Mouse (Mus musculus) intestine, embryonic 16.5 days (tissue): Measurements from ENCODE around the gene Olfr1320. TPM values are rescaled to one million over a fixed set of nuclear protein-coding genes. Genes with fewer than 3 reads are reported as not detected.
"Not testable (repeated sequence)": the region's sequence is repeated elsewhere in the genome, so short reads cannot be mapped to it uniquely, and the experiment has no call there.

Experiments
- ATAC-seq: fragments of 200-750 bp; cut with Nextera tagmentation; 2 replicates; pipeline ENCODE4 v1.8.0; 2017; ENCODE audit warnings: moderate TSS enrichment, moderate library complexity
- H3K27ac ChIP-seq: fragments of 300-500 bp; sonication (generic); 2 replicates; pipeline ENCODE4 v1.5.1; 2014; ENCODE audit warnings: mild to moderate bottlenecking, low read length
- H3K27me3 ChIP-seq: fragments of 300-500 bp; sonication (generic); replicated peaks from 2 replicates; pipeline ENCODE4 v1.6.1; 2014; ENCODE audit warnings: low read length, control low read depth, mixed read lengths; ENCODE audit not compliant: control insufficient read depth, insufficient read depth
- H3K36me3 ChIP-seq: fragments of 300-500 bp; sonication (generic); 2 replicates; pipeline ENCODE4 v1.6.1; 2014; ENCODE audit warnings: low read length, control low read depth; ENCODE audit not compliant: control insufficient read depth, insufficient read depth
- H3K4me1 ChIP-seq: fragments of 300-500 bp; sonication (generic); 2 replicates; pipeline ENCODE4 v1.6.1; 2014; ENCODE audit warnings: low read length, control low read depth, mixed read lengths; ENCODE audit not compliant: control insufficient read depth, insufficient read depth
- H3K4me2 ChIP-seq: fragments of 300-500 bp; sonication (generic); 2 replicates; pipeline ENCODE4 v1.6.1; 2014; ENCODE audit warnings: low read depth, low read length, control low read depth
- H3K4me3 ChIP-seq: fragments of 300-500 bp; sonication (generic); 2 replicates; pipeline ENCODE4 v1.5.1; 2014; ENCODE audit warnings: mild to moderate bottlenecking, low read length
- H3K9ac ChIP-seq: fragments of 300-500 bp; sonication (generic); 2 replicates; pipeline ENCODE4 v1.6.1; 2014; ENCODE audit warnings: low read depth, low read length
- H3K9me3 ChIP-seq: fragments of 300-500 bp; sonication (generic); 2 replicates; pipeline ENCODE4 v1.6.1; 2016; ENCODE audit warnings: low read length, control low read depth; ENCODE audit not compliant: control insufficient read depth
- WGBS: fragments of 180-500 bp; shearing (Covaris S2); extraction: QIAGEN DNeasy Blood & Tissue Kit; methylation state at CpG from one replicate; pipeline ENCODE4 v1.1.7; 2014; 5-methylcytosine and 5-hydroxymethylcytosine counted together
- polyA plus RNA-seq: library from polyadenylated mRNA; unstranded; fragments of >200 nt; fragmentation: Nextera tagmentation; extraction: Ambion mirVana; gene quantifications from 2 replicates; pipeline ENCODE4 v1.2.1, GENCODE M21; 2015

Gene Olfr1320
- not detected in 2 replicates for polyA plus RNA-seq

DNA sequence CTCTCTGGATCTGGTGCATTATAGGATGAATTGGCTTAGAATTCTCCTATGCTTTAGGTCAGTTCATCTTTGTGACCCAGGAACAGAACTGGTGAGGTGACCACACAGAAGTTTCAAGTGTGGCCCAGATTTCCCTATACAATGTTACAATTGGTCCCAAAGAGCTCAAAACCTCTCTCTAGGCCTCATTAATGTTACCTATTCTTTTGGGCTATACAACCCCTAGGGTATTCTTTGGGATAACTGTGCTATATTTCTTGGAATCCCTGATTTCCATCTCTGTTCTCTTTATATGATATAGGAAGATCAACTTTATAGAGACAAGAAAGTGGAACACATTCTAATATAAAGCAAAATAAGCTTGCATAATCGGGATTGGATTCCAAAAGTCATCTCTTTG is at the start of gene Olfr1320:
Gene Olfr1320 (plus strand): TSS at position 301 of the 400 bp plus-strand sequence.
- Histone ChIP-seq H3K4me3 (no peak within 1 kb of the TSS), H3K27me3 (no peaks in the 10 kb centered on the region), H3K27ac (no peak within 1 kb of the TSS), H3K36me3 (no peaks in the 10 kb centered on the region), H3K9me3 (no peaks in the 10 kb centered on the region), H3K4me2 (no peak within 1 kb of the TSS), H3K9ac (no peak within 1 kb of the TSS), H3K4me1 (no peaks in the 10 kb centered on the region)
- no peak for ATAC-seq
- 93% methylated on average over 1 of the region's 1 CpGs for WGBS

DNA sequence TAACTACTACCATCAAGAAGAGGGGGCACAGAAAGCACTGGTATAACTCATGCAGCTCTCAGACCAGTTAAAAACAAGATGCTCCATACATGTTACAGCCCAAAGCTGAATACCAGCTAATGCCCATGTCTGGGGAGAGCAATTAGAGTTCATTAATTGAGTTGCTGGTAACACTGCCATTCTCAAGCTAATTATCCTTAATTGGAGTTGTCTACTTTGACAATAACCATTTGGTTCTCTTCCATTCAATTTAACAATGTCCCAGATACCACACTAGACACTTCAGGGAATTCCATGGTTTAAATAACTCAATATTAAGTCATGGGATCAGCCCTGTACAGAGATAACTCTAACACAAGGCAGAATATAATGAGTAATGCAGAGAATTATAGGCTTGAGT is 44.6 kb upstream of the Olfr1320 start:
- no peak overlapping the region for H3K9ac ChIP-seq

DNA sequence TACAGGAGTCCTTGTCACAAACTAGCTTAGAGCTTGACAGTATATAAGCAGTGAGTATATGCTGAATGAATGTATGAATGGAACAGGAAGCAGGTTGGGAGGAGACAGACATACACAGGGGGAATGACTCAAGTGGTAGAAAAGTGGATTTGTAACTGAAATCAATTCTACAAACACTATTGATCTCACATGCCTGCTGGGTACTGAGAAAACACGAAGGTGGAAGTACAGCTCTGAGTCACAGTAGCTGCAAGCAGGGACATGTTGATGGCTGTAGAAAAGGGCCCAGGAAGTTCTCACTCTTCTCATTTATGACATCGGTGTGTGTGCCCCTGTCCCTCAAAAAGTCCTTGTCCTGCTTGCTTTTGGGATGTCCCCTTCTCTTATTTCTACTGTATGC is 40.9 kb upstream of the Olfr1320 start:
- no peak overlapping the region for H3K9ac ChIP-seq
- H3K9me3 ChIP-seq: no peaks in the 10 kb centered on the region
- H3K4me3 ChIP-seq: no peak overlapping the region
- no peak overlapping the region for H3K27ac ChIP-seq
- H3K4me2 ChIP-seq: no peak overlapping the region
- no peak for ATAC-seq
- H3K36me3 ChIP-seq: no peaks in the 10 kb centered on the region
- H3K4me1 ChIP-seq: no peaks in the 10 kb centered on the region
- no peaks in the 10 kb centered on the region for H3K27me3 ChIP-seq
- WGBS: 67% methylated on average over 2 of the region's 2 CpGs

More for the DNA sequence above, 44.6 kb upstream of the Olfr1320 start:
- Histone ChIP-seq H3K27me3 (no peaks in the 10 kb centered on the region), H3K9me3 (no peaks in the 10 kb centered on the region), H3K4me3 (no peak overlapping the region), H3K36me3 (no peaks in the 10 kb centered on the region), H3K4me1 (no peaks in the 10 kb centered on the region), H3K4me2 (no peak overlapping the region), H3K27ac (no peak overlapping the region)
- ATAC-seq: no peak

DNA sequence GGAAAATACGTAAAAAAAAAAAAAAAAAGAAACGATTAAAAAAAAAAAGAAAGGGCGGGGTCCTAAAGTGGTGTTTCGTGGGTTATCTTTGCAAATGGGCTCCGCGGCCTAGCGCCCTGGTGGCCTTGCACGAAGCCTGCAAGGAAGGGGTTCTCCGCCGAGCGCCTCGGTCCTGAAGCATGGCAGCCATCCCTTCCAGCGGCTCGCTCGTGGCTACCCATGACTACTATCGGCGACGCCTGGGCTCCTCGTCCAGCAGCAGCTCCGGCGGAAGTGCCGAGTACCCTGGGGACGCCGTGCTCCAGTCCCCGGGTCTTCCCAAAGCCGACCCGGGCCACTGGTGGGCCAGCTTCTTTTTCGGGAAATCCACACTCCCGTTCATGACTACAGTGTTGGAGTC is 11.4 kb upstream of the Olfr1320 start:
- 88% methylated on average over 29 of the region's 29 CpGs for WGBS
- H3K4me2 ChIP-seq, H3K36me3 ChIP-seq, H3K9me3 ChIP-seq, H3K4me3 ChIP-seq, ATAC-seq, H3K9ac ChIP-seq, H3K27me3 ChIP-seq, H3K4me1 ChIP-seq, H3K27ac ChIP-seq: not testable (repeated sequence)

Other genes with a start within 250 kb of the Olfr1320 start
- 1.2 and 1.8 TPM in 2 replicates for gene Arhgap36, start 208.4 kb upstream of the Olfr1320 start, polyA plus RNA-seq
- gene Olfr1321, start 62.7 kb downstream of the Olfr1320 start, polyA plus RNA-seq: not detected in 2 replicates
- 1.2 and 2.6 TPM in 2 replicates for gene Igsf1, start 125.4 kb downstream of the Olfr1320 start, polyA plus RNA-seq
- not detected in 2 replicates for gene Olfr1322, start 219.2 kb downstream of the Olfr1320 start, polyA plus RNA-seq